ENCODE assay signal across 23 mouse cellular contexts in the genomic region with DNA sequence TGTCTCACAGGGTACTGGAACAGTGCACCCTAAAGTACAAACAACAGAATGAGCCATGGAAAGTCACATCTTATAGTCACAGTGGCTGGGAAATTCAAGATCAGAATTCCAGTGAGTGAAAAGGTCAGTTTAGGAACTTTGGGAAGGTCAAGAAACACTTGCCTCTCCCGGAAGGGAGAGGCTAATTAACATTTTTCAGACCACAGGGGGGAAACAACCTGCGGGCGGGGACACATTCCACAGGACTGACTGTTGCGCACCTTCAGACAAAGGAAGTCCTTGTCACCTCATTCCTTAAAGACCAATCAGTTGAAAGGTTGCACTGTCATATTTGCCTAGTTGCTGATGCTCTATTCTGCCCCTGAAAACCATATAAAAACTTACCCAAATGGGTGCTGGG.
DNase-seq lines count a peak whose midpoint lies in the region; ATAC-seq and TF ChIP-seq lines count a peak whose summit lies in the region.
"Had no signal": no experiment of that assay in that cellular context is flagged by ENCODE, and none has a peak within 500 bp of the region (broad histone marks: within the 10 kb centered on the region; RNA-seq: fewer than 3 reads in every experiment).

No protein-coding gene starts in this region.

- H3K27me3 ChIP-seq in lung, postnatal 0 days (replicated peaks; ENCODE audit: insufficient read depth, low read length) = no peaks in the 10 kb centered on the region
- no peaks in the 10 kb centered on the region for H3K27me3 ChIP-seq in MEL (ENCODE audit: control insufficient read depth in 1 of 2, insufficient read depth in 2 of 2, low read length in 2 of 2)
- no peaks in the 10 kb centered on the region for H3K27me3 ChIP-seq in midbrain, embryonic 16.5 days (ENCODE audit: control insufficient read depth, insufficient read depth, low read depth, low read length)
- H3K27me3 ChIP-seq in forebrain, postnatal 0 days (ENCODE audit: insufficient read depth, low read length) = no peaks in the 10 kb centered on the region
- H3K27me3 ChIP-seq: forebrain, embryonic 13.5 days; hindbrain, embryonic 12.5 days; hindbrain, embryonic 15.5 days; intestine, embryonic 15.5 days had no signal

- no peak for TF ChIP-seq POLR2A in lung, adult 2 months (IDR thresholded peaks at IDR 0.05; ENCODE audit: borderline replicate concordance, extremely low read depth, low read depth, low read length)
- no peak for TF ChIP-seq POLR2A in MEL (IDR thresholded peaks at IDR 0.05; ENCODE audit: control insufficient read depth in 1 of 2, insufficient read depth in 1 of 2, low read depth in 1 of 2, low read length in 2 of 2, poor library complexity in 1 of 2)

- no peak overlapping the region for H3K4me2 ChIP-seq in lung, postnatal 0 days (replicated peaks; ENCODE audit: low read depth, low read length)
- no peak overlapping the region for H3K4me2 ChIP-seq in midbrain, embryonic 16.5 days (ENCODE audit: low read length)
- no peak overlapping the region for H3K4me2 ChIP-seq in forebrain, postnatal 0 days (ENCODE audit: low read depth)
- H3K4me2 ChIP-seq: forebrain, embryonic 13.5 days; heart, embryonic 11.5 days; hindbrain, embryonic 12.5 days; hindbrain, embryonic 15.5 days; intestine, embryonic 15.5 days had no signal

- H3K4me1 ChIP-seq in lung, postnatal 0 days (ENCODE audit: insufficient read depth, low read depth, low read length) = no peaks in the 10 kb centered on the region
- no peaks in the 10 kb centered on the region for H3K4me1 ChIP-seq in lung, adult 2 months (ENCODE audit: control insufficient read depth, insufficient read depth, low read length)
- peaks cover 9 to 26% of the 10 kb centered on the region in 2 experiments for H3K4me1 ChIP-seq in MEL (ENCODE audit: control insufficient read depth in 1 of 2, insufficient read depth in 2 of 2, low read length in 2 of 2)
- H3K4me1 ChIP-seq in midbrain, embryonic 16.5 days (ENCODE audit: control insufficient read depth, insufficient read depth, low read length) = peaks cover 4% of the 10 kb centered on the region; the same call in 1 of the 2 replicates
- H3K4me1 ChIP-seq in forebrain, postnatal 0 days (ENCODE audit: insufficient read depth) = no peaks in the 10 kb centered on the region
- H3K4me1 ChIP-seq: intestine, embryonic 15.5 days had no signal

- no peak for DNase-seq in lung, postnatal 0 days (ENCODE audit: low spot score)
- DNase-seq in lung, adult 2 months = no peak
- DNase-seq in MEL (ENCODE audit: low read depth, low spot score) (no peak), ZHBTc4 (ENCODE audit: low read depth, low spot score) (peak; percentile 96)
- no peak for DNase-seq in forebrain, postnatal 0 days
- DNase-seq: adrenal gland, adult 8-10 months; adrenal gland, postnatal 36 days; cerebellum, adult 18-20 months; cerebellum, adult 9-10 months; cerebellum, postnatal 14 days; gastrocnemius, adult 2 months; gastrocnemius, postnatal 14 days; kidney, adult 11 months had no signal

- no peak overlapping the region for H3K4me3 ChIP-seq in lung, postnatal 0 days (ENCODE audit: low read depth, low read length)
- H3K4me3 ChIP-seq in lung, adult 2 months (replicated peaks; ENCODE audit: extremely low read depth, low read depth, low read length) = no peak overlapping the region
- peak overlapping the region; percentile 9 to 34; a peak in 3 of 4 replicates for H3K4me3 ChIP-seq in MEL (ENCODE audit: control insufficient read depth in 1 of 2, insufficient read depth in 1 of 2, low read depth in 2 of 2, low read length in 2 of 2)
- H3K4me3 ChIP-seq in midbrain, embryonic 16.5 days (ENCODE audit: low read depth, low read length) = no peak overlapping the region
- H3K4me3 ChIP-seq in forebrain, postnatal 0 days (ENCODE audit: low read depth, low read length) = no peak overlapping the region
- H3K4me3 ChIP-seq: forebrain, embryonic 10.5 days; forebrain, embryonic 13.5 days; gastrocnemius, adult 2 months; hindbrain, embryonic 12.5 days; hindbrain, embryonic 15.5 days; intestine, embryonic 15.5 days had no signal

- TF ChIP-seq RAD21 in MEL (IDR thresholded peaks at IDR 0.05; ENCODE audit: low read depth, low read length) = no peak

- H3K9ac ChIP-seq in lung, postnatal 0 days (replicated peaks; ENCODE audit: low read depth) = no peak overlapping the region
- H3K9ac ChIP-seq in MEL (ENCODE audit: control insufficient read depth, low read depth, low read length, poor library complexity, severe bottlenecking) = peak overlapping the region; percentile 58
- no peak overlapping the region for H3K9ac ChIP-seq in midbrain, embryonic 16.5 days (ENCODE audit: low read depth, low read length)
- H3K9ac ChIP-seq in forebrain, postnatal 0 days = no peak overlapping the region
- H3K9ac ChIP-seq: forebrain, embryonic 13.5 days; hindbrain, embryonic 12.5 days; hindbrain, embryonic 15.5 days; intestine, embryonic 15.5 days had no signal

- no peaks in the 10 kb centered on the region for H3K79me2 ChIP-seq in MEL (ENCODE audit: control insufficient read depth, insufficient read depth, low read length, poor library complexity)

- TF ChIP-seq CTCF in lung, postnatal 0 days (IDR thresholded peaks at IDR 0.05) = no peak
- TF ChIP-seq CTCF in lung, adult 2 months (IDR thresholded peaks at IDR 0.05; ENCODE audit: insufficient read depth, low read length) = no peak
- TF ChIP-seq CTCF in MEL (IDR thresholded peaks at IDR 0.05 in 2 of 3, conservative IDR thresholded peaks at IDR 0.05 in 1 of 3; ENCODE audit: control insufficient read depth in 1 of 3, insufficient read depth in 1 of 3, low read depth in 2 of 3, low read length in 3 of 3, poor library complexity in 1 of 3, severe bottlenecking in 1 of 3) = no peak
- no peak for TF ChIP-seq CTCF in forebrain, postnatal 0 days (IDR thresholded peaks at IDR 0.05; ENCODE audit: low read depth)

- H3K36me3 ChIP-seq in lung, postnatal 0 days (ENCODE audit: insufficient read depth, low read length) = no peaks in the 10 kb centered on the region
- peaks cover 0 to 14% of the 10 kb centered on the region in 2 experiments; a peak in 2 of 4 replicates for H3K36me3 ChIP-seq in MEL (ENCODE audit: control insufficient read depth in 1 of 2, insufficient read depth in 2 of 2, low read length in 2 of 2)
- H3K36me3 ChIP-seq in midbrain, embryonic 16.5 days (ENCODE audit: control insufficient read depth, insufficient read depth, low read length) = no peaks in the 10 kb centered on the region
- H3K36me3 ChIP-seq in forebrain, postnatal 0 days (ENCODE audit: insufficient read depth) = no peaks in the 10 kb centered on the region
- H3K36me3 ChIP-seq: forebrain, embryonic 10.5 days; hindbrain, embryonic 12.5 days; hindbrain, embryonic 15.5 days; intestine, embryonic 15.5 days had no signal

- 55% methylated on average over 4 of the region's 4 CpGs for WGBS in lung, postnatal 0 days
- WGBS in lung, adult 2 months = 66% methylated on average over 4 of the region's 4 CpGs
- WGBS in midbrain, embryonic 16.5 days = 56% methylated on average over 4 of the region's 4 CpGs
- WGBS in forebrain, postnatal 0 days = 59% methylated on average over 4 of the region's 4 CpGs

- 0 out of 2 replicates have a peak, but pooled peaks have one; percentile 25 for TF ChIP-seq EP300 in lung, postnatal 0 days (IDR thresholded peaks at IDR 0.05)
- no peak for TF ChIP-seq EP300 in MEL (IDR thresholded peaks at IDR 0.05; ENCODE audit: low read depth in 1 of 2, low read length in 2 of 2)

- H3K9me3 ChIP-seq in lung, postnatal 0 days (ENCODE audit: low read length) = no peaks in the 10 kb centered on the region
- H3K9me3 ChIP-seq in MEL (replicated peaks; ENCODE audit: insufficient read depth, low read length) = no peaks in the 10 kb centered on the region
- no peaks in the 10 kb centered on the region for H3K9me3 ChIP-seq in midbrain, embryonic 16.5 days (replicated peaks; ENCODE audit: control insufficient read depth, low read length, poor library complexity, severe bottlenecking)
- H3K9me3 ChIP-seq in forebrain, postnatal 0 days (ENCODE audit: low read length) = no peaks in the 10 kb centered on the region
- H3K9me3 ChIP-seq: forebrain, embryonic 13.5 days; hindbrain, embryonic 12.5 days; hindbrain, embryonic 15.5 days; intestine, embryonic 15.5 days had no signal

- no peak overlapping the region for H3K27ac ChIP-seq in lung, postnatal 0 days (ENCODE audit: low read length)
- peak overlapping the region; percentile 90 for H3K27ac ChIP-seq in MEL (ENCODE audit: control insufficient read depth, low read depth, low read length)
- no peak overlapping the region for H3K27ac ChIP-seq in midbrain, embryonic 16.5 days (ENCODE audit: low read length)
- no peak overlapping the region for H3K27ac ChIP-seq in forebrain, postnatal 0 days (ENCODE audit: low read depth, low read length)
- H3K27ac ChIP-seq: forebrain, embryonic 10.5 days; forebrain, embryonic 13.5 days; gastrocnemius, adult 2 months; hindbrain, embryonic 12.5 days; hindbrain, embryonic 15.5 days; intestine, embryonic 15.5 days had no signal

- no peak for ATAC-seq in lung, postnatal 0 days
- ATAC-seq in midbrain, embryonic 16.5 days = no peak
- ATAC-seq in forebrain, postnatal 0 days = no peak
- ATAC-seq: activated CD4-positive, CD25-positive, alpha-beta regulatory T cell, adult 4 months; CD4-positive, CD25-positive, alpha-beta regulatory T cell, adult 4 months; forebrain, embryonic 13.5 days; forebrain, embryonic 16.5 days; intestine, embryonic 15.5 days had no signal

TF ChIP-seq in MEL, 35 proteins besides CTCF, POLR2A, EP300 and RAD21:
- no peak for TF ChIP-seq USF2 (IDR thresholded peaks at IDR 0.05; ENCODE audit: borderline replicate concordance in 1 of 2, insufficient read depth in 1 of 2, low read depth in 1 of 2, low read length in 2 of 2)
- TF ChIP-seq MXI1 (IDR thresholded peaks at IDR 0.05; ENCODE audit: low read depth, low read length) = 0 out of 2 replicates have a peak, but pooled peaks have one; percentile 11
- 0 out of 2 replicates have a peak, but pooled peaks have one; percentile 0 for TF ChIP-seq MAX (IDR thresholded peaks at IDR 0.05; ENCODE audit: low read length)

Comparison
In these comparisons a context has a peak if more than half of its experiments do, and no peak if none do; other contexts are left out.
1. H3K4me3 ChIP-seq: peak in MEL (2 of 2); none in lung, postnatal 0 days (single experiment), lung, adult 2 months (single experiment), midbrain, embryonic 16.5 days (single experiment) and forebrain, postnatal 0 days (single experiment).